8 mouse cellular contexts compared by ENCODE assay signal in genomic region chr12:102878031-102878823, GRCm38 (mm10). TPM values are rescaled to one million over a fixed set of nuclear protein-coding genes. Genes with fewer than 3 reads are reported as not detected.
DNase-seq lines count a peak whose midpoint lies in the region; ATAC-seq lines count a peak whose summit lies in the region.

Gene Btbd7, minus strand, starts transcription at chr12:102878471.

- ATAC-seq in erythroid progenitor cell, adult 5-6 weeks (replicated peaks; ENCODE audit: low FRiP score, poor library complexity, severe bottlenecking), result peak; percentile 88
- ATAC-seq in heart, embryonic 13.5 days (ENCODE audit: extremely low read depth, insufficient number of reproducible peaks, low FRiP score, low TSS enrichment), result peak; percentile 91
- peak; percentile 92 for ATAC-seq in liver, embryonic 12.5 days
- peak; percentile 95 for ATAC-seq in stomach, embryonic 15.5 days (ENCODE audit: insufficient read depth, low FRiP score, low read depth)

- no peaks in the 10 kb centered on the region for H3K27me3 ChIP-seq in heart, embryonic 13.5 days (replicated peaks)
- peaks cover 4% of the 10 kb centered on the region; the same call in 1 of the 2 replicates for H3K27me3 ChIP-seq in liver, embryonic 12.5 days (replicated peaks)
- H3K27me3 ChIP-seq in stomach, embryonic 15.5 days (replicated peaks), result no peaks in the 10 kb centered on the region

- WGBS in heart, embryonic 13.5 days, result under 1% methylated on average over 74 of the region's 95 CpGs
- under 1% methylated on average over 63 of the region's 95 CpGs for WGBS in liver, embryonic 12.5 days (ENCODE audit: insufficient replicate concordance)
- under 1% methylated on average over 93 of the region's 95 CpGs for WGBS in stomach, embryonic 15.5 days

- H3K9ac ChIP-seq in heart, embryonic 13.5 days, result peak within 1 kb of the TSS; percentile 98
- H3K9ac ChIP-seq in liver, embryonic 12.5 days, result peak within 1 kb of the TSS; percentile 97
- H3K9ac ChIP-seq in stomach, embryonic 15.5 days, result peak within 1 kb of the TSS; percentile 97

- peak; percentile 96 for DNase-seq in CD4-positive helper T cell, adult 2 months (ENCODE audit: low read depth, low spot score)
- DNase-seq in brain, embryonic 18.5 days (ENCODE audit: low read depth, low spot score), result peak; percentile 90
- DNase-seq in kidney, postnatal 10 days, result peak; percentile 99
- peak; percentile 91 to 94 for DNase-seq in natural killer cell, adult 2 months (ENCODE audit: low spot score in 2 of 2)

- no peaks in the 10 kb centered on the region for H3K36me3 ChIP-seq in heart, embryonic 13.5 days
- no peaks in the 10 kb centered on the region for H3K36me3 ChIP-seq in liver, embryonic 12.5 days
- H3K36me3 ChIP-seq in stomach, embryonic 15.5 days, result no peaks in the 10 kb centered on the region

- H3K4me3 ChIP-seq in heart, embryonic 13.5 days, result peak within 1 kb of the TSS; percentile 94
- peak within 1 kb of the TSS; percentile 94 for H3K4me3 ChIP-seq in liver, embryonic 12.5 days
- H3K4me3 ChIP-seq in stomach, embryonic 15.5 days (replicated peaks), result peak within 1 kb of the TSS; percentile 96

- peak within 1 kb of the TSS; percentile 98 for H3K27ac ChIP-seq in heart, embryonic 13.5 days (replicated peaks)
- peak within 1 kb of the TSS; percentile 96 for H3K27ac ChIP-seq in liver, embryonic 12.5 days
- peak within 1 kb of the TSS; percentile 97 for H3K27ac ChIP-seq in stomach, embryonic 15.5 days

- no peaks in the 10 kb centered on the region for H3K9me3 ChIP-seq in heart, embryonic 13.5 days
- H3K9me3 ChIP-seq in liver, embryonic 12.5 days (replicated peaks), result no peaks in the 10 kb centered on the region
- no peaks in the 10 kb centered on the region for H3K9me3 ChIP-seq in stomach, embryonic 15.5 days

- H3K4me1 ChIP-seq in heart, embryonic 13.5 days, result peaks cover 27% of the 10 kb centered on the region
- peaks cover 29% of the 10 kb centered on the region for H3K4me1 ChIP-seq in liver, embryonic 12.5 days
- peaks cover 16% of the 10 kb centered on the region for H3K4me1 ChIP-seq in stomach, embryonic 15.5 days

- H3K4me2 ChIP-seq in heart, embryonic 13.5 days, result peak within 1 kb of the TSS; percentile 94
- H3K4me2 ChIP-seq in liver, embryonic 12.5 days, result peak within 1 kb of the TSS; percentile 91
- peak within 1 kb of the TSS; percentile 69 for H3K4me2 ChIP-seq in stomach, embryonic 15.5 days

RNA-seq across cellular contexts. Expression of gene Btbd7, which starts in this region (rescaled TPM):
- total RNA-seq in erythroid progenitor cell, adult 5-6 weeks (2015; ENCODE audit: low replicate concordance), result 37.8 and 41.5 TPM in 2 replicates
- total RNA-seq in erythroid progenitor cell, adult 5-6 weeks (2017; ENCODE audit: low replicate concordance), result 42.5 and 43.9 TPM in 2 replicates
- 11.2 and 11.7 TPM in 2 replicates for polyA plus RNA-seq in heart, embryonic 13.5 days (2015; fragmentation: Nextera tagmentation; extraction: Ambion mirVana)
- polyA plus RNA-seq in liver, embryonic 12.5 days (2016; fragmentation: Nextera tagmentation; extraction: Ambion mirVana), result 7.3 and 7.5 TPM in 2 replicates
- polyA plus RNA-seq in stomach, embryonic 15.5 days (2015; fragmentation: Nextera tagmentation; extraction: Ambion mirVana), result 18.7 TPM in 2 replicates

Comparison
In these comparisons a context has a peak if more than half of its experiments do, and no peak if none do; other contexts are left out.
1. Peak in every context shown above with its lines: DNase-seq, ATAC-seq, H3K4me3 ChIP-seq and H3K27ac ChIP-seq.